Mouse (Mus musculus) left cerebral cortex, postnatal 4 days (tissue): ENCODE results near the gene Carnmt1. TPM values are rescaled to one million over a fixed set of nuclear protein-coding genes. Genes with fewer than 3 reads are reported as not detected.

Source experiments
- DNase-seq: peaks from one replicate; pipeline ENCODE4 v3.0.0-alpha.2; 2022
- intact Hi-C: fragments of 180-260 bp; cut with DNase I; formaldehyde crosslinking; loops from one replicate; pipeline ENCODE4 v1.15.1; 2025
- total RNA-seq, 2 experiments: library from RNA; stranded (reverse); gene quantifications; 2 replicates each; pipeline ENCODE4 v1.2.3; 2021

The Carnmt1 gene
- total RNA-seq, 2 experiments from 2014 or later: 10.4 to 13.0 TPM

DNA sequence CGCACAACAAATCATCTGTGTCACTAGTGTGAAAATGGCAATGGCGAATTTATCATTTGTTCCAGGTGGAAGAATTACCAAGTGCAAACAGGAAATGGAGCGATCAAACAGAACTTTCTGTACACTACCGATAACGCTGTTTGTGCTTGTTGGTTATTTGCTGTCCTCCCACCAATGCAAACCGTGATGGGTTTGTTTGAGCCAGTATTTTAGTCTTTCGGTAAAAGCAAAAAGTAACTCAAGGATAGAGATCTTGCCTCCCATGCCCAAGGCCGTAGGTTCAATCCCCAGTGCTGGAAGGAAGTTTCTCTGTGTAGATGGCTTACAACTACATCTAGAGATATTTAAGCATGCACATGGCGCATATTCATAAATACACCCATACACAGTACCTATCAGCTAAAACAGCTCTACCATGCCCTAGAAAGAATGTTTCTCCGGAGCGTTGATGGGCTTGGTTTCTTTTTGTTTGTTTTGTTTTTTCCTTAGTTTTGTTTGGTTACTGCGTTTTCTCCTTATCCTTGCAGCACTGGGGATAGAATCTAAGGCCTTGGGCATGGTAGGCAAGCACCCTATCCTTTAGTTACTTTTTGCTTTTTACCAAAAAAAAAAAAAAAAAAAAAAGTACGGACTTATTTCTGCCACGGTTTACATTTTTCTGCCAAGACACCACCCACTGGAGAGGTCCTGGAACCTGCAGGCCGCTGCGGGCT is 41.7 kb downstream of the Carnmt1 start:
- DNase-seq: no peak
- intact Hi-C loops: loop anchor here (10.0 kb wide), 1 partner anchor 122 kb away; no protein-coding TSS in a partner anchor

DNA sequence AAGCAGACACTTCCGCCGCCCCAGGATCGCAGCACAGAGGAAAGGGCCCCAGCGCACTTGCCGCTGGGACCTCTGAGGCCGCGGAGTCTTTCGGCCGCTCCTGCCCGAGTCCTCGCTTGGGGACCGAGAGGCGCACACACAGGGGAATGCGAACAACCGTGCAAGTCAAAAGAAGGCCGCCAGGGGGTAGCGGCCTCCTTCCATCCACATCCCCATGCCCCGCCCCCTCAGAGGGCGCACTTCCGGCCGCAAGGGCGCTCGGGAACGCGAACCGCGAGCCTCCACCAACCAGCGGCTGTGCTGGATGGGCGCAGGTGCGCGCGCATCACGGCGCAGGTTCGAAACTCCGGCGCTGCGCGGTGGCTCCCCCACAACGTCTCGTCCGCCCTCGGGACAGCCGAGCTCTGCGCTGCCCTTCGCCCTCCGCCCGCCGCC is 42.3 kb downstream of the Carnmt1 start, which contains the start of gene D030056L22Rik:
D030056L22Rik (plus strand) TSS at position 328 of the 435 bp plus-strand sequence.
- DNase-seq: peak; percentile 99
- intact Hi-C loops: loop anchor here (10.0 kb wide), 1 partner anchor 122 kb away; no protein-coding TSS in a partner anchor

DNA sequence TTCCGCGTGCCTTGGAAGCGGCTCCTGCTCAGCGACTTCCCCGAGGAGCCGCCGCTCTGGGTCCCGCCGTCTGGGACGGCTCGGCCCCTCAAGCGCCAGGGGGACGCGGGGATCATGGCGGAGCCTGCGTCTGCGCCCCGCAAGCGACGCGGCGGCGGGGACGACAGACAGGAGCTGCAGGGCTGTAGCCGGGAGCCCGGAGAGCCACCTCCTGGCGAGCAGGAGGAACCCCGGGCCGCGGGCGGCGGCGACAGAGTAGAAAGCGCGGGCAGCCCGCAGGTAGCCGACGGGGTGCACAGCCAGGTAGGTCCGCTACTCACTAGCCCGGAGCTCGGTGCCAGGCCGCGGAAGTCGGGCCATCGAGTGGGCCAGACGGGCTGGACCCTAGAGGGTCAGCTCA is 42.8 kb downstream of the Carnmt1 start:
- intact Hi-C loops: loop anchor here (10.0 kb wide), 1 partner anchor 121 kb away; no protein-coding TSS in a partner anchor
- peak; percentile 38 for DNase-seq

DNA sequence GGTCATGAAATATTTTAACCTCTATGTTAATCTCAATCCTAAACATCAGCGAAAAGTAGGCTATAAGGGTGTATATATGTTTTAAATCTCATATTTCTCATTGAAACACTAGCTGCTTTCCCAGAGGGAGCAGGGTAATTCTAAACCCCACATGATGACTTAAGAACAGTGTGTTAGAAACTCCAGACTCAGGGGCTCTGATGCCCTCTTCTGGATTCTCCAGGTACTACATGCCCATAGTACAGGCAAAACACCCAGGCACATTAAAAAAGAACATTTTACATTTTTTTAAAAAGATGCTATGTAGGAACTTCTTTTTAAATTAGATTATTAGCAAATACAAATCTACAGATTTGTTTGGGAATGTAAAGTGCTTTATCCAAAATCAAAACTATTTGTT is 45.8 kb downstream of the Carnmt1 start:
- intact Hi-C loops: loop anchor here (10.0 kb wide), 1 partner anchor 118 kb away; no protein-coding TSS in a partner anchor
- peak; percentile 66 for DNase-seq

DNA sequence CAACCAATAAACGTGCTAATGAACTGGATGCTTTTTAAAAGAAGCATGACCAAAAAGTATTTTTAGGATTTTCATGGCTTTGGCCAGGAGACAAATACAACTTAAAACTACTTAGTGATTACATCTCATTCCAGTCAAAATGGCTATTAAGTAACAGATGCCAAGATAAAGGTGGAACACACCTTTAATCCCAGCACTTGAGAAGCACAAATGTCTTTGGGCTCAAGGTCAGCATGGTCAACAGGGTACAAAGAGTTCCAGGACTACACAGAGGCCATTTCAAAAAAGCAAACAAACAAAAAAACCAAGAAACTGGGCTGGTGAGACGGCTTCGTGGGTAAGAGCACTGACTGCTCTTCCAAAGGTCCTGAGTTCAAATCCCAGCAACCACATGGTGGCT is 49.8 kb downstream of the Carnmt1 start:
- intact Hi-C loops: no loop called here
- no peak for DNase-seq

DNA sequence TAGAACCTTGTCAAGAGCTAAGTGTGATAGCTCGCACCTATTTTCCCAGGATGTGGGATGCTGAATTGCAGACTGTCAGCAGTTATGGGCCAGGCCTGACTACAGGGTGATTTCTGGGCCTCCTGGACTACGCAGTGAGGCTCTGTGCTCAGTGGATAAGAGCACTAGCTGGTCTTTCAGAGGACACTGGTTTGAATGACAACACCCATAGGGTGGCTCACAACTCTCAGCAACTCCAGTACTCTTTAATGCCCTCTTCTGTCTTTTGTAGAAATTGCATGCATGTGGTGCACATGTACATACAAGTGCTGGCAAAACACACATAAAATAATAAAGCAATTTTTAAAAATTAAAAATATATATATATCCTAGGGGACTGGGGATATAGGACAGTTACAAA is 54.6 kb downstream of the Carnmt1 start:
- DNase-seq: no peak
- intact Hi-C loops: no loop called here

DNA sequence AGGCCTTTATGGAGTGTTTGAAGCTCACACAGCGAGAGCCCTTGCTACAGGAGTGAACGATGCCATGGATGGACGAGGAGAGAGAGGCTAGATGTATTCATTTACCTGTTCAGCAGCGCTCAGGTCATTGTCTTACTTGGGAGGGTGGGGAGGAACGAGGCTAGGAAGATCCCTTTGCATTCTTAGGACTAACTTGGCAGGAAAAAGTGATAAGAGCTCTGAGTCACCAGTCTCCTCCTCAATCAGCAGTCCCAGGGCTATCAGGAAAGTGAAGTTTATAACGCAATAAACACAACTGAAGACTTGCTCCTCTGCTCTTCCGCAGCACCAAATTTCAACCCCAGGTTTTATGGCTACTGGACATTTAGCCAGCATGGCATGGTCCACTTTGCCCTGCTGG is 59.7 kb downstream of the Carnmt1 start:
- DNase-seq: no peak
- intact Hi-C loops: no loop called here

DNA sequence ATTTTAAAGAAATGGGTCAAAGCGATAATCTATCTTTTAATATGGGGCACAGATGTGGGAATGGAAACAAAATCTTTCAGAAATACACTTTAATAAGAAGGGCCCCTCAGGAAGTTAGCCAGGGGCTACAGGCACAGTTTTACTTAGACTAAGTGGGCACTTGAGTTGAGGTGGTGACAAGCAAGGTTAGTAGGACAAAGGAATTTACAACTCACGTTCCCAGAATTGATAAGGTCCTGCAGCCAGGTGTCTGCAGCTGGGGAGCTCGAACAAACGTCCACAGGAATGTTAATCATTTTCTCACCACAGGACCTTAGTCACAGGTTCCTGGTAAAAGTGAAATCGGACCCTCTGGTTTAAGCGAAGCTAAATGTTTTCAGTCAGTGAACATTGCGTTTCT is 60.5 kb downstream of the Carnmt1 start:
- intact Hi-C loops: no loop called here
- no peak for DNase-seq

DNA sequence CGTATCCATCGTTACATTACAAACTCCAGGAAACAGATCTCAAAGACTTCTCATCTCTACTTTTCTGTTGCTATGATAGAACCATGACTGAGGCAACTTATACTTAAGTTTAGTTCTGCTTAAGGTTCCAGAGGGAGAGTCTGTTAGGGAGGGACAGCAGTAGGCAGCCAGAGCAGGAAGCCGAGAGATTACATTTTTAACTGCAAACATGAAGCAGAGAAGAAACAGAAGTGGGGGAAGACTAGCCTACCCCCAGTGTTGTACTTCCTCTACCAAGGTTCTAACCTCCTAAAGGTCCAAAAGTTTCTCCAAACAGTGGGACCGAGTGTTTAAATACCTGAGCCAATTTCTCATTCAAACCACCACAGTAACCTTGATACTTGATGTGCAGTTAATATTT is 65.3 kb downstream of the Carnmt1 start:
- intact Hi-C loops: no loop called here
- DNase-seq: no peak

DNA sequence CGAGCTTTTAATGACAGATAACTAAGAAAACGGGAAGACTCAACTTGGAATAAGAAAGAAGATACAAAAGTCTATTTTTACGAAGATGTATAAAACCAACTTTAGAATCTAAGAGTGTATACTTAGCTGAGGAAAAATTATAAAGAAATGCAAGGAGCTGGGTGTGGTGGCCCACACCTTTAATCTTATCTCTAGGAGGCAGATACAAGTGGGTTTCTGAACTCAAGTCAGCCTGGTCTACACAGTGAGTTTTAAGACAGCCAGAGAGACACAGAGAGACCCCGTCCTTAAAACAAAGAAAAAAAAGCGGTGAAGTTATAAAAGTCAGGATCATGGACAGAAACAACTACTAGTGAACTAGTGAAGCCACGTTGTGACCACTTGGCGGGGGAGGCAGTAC is 68.6 kb downstream of the Carnmt1 start:
- intact Hi-C loops: no loop called here
- DNase-seq: no peak

DNA sequence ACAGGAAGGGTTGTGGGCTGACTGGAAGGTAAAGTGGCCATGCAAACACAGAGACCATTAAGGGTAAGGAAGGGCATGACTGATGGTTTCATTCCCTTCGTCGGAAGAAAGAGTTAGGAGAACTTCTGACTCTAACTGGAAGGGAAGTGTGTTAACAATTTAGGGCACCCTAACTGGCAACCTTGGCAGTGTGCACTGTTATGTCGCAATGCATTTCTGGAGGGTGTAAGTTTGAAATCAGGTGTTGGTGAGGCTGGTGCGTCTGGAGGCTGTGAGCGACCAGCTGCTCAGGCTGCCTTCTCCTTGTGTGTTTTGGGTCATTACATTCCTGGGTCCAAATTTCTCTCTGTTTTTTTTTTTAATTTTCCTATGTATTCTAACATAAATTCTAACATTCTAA is 73.4 kb downstream of the Carnmt1 start:
- DNase-seq: no peak
- intact Hi-C loops: no loop called here

DNA sequence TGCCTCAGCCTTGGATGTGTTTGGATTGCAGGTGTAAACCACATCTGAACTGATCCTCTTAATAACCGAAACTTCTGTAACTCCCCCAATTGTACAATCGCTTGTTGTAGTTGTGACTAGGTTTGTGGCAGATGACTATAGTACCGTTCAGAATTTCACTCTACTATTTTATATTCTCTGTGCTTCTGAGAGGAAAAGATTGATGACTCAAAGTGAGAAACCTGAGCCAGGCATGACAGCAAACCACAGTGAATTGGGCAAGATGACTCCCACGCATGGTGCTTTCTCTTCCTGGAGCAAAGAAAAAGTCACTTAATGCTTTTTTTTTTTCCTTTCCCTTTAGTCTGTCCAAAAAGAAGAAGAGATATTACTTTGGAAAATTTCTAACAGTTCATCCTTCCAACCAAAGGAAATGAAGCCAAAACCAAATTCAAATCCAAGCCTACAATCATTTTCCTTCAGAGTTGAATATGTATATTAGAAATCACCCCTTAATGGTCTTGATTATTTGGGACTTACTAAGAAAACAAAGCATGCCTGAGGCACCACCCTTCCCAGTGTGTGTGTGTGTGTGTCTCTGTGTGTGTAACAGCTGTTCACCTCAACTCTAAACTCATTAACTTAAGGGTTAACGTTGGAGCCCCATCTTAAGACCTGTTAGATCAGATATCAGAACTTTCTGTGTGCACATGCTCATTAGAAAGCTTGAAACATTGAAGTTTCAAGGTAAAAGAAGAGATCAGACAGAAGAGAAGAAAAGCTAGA is 76.2 kb downstream of the Carnmt1 start:
- no peak for DNase-seq
- intact Hi-C loops: no loop called here

DNA sequence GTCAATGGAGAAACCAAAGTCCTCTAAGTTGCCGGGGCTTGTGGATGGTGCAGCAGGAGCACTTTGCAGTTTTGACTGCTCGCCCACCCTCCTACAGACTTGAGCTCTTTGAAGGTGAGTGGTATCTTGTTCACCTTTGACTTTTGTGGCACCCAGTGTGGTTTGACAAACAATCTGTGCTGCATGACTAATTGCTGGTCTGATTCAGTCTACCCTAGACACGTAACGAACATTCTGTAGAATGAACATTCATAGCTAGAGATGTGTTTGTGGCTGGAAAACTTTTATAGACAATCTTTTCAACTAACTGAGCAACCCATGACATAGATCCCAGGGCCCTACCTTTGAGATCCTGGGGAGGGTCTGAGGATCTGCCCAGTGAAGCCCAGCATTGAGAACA is 76.8 kb downstream of the Carnmt1 start:
- no peak for DNase-seq
- intact Hi-C loops: no loop called here

DNA sequence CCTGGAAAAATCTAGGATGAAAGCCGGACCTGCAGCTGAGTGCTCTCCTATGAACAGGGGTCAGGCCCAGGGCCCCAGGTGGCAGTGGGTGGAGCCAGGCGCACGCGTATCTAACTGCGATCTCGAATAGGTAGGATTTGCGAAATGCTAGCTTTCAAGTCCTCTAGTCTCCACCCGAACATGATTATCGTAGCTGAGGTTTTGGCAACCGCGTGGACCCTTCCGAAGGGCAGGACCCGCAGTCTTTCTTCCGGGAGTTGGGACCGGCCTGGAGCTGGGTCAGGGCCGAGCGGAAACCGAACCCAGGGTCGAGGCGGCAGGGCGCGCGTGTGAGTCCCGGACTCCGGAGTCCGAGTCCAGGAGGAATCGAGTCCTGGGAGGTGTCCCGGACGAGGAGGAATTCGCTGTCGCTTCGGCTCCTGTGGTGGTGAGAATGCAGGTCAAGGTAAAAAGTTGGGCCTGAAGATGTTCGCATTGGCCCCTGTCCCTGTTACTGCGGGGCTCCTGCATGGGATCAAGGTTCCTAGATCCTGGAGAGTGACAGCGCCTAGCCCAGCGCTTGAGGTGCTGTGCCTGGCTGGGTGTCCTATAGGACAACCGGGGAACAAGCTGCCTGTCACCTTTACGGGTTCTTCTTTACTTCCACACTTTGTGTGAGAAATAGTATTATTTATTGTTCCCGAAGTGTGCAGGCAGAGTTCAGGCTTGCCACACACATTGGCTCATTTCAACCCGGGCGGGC is 79.2 kb downstream of the Carnmt1 start, which contains the start of gene Trpm6:
Trpm6 (plus strand) TSS at position 386 of the 742 bp plus-strand sequence.
- DNase-seq: peak; percentile 2
- intact Hi-C loops: no loop called here

Other genes with a start within 250 kb of the Carnmt1 start
- 10 to 100 TPM; 19.3 to 21.1 TPM for gene Ostf1, start 38.9 kb upstream of the Carnmt1 start, total RNA-seq
- 1 to 10 TPM; 3.2 to 5.1 TPM for gene Nmrk1, start 38.8 kb upstream of the Carnmt1 start, total RNA-seq
- gene D030056L22Rik, start 42.4 kb downstream of the Carnmt1 start, total RNA-seq: 10 to 100 TPM; 23.6 to 25.9 TPM
- gene Trpm6, start 79.2 kb downstream of the Carnmt1 start, total RNA-seq: 1 to 10 TPM in 1 of 2 experiments, under 1 TPM in 1; 0.90 to 1.0 TPM